Mouse (Mus musculus): ENCODE measurements around the gene Rhox3h. TPM values are rescaled to one million over a fixed set of nuclear protein-coding genes. Genes with fewer than 3 reads are reported as not detected.

Rhox3h gene
- total RNA-seq (2023), result not detected

GRCm38 (mm10) chrX:37668664-37669063, at the start of gene Rhox3h:
Gene Rhox3h, minus strand, starts transcription at chrX:37668764.

DNA sequence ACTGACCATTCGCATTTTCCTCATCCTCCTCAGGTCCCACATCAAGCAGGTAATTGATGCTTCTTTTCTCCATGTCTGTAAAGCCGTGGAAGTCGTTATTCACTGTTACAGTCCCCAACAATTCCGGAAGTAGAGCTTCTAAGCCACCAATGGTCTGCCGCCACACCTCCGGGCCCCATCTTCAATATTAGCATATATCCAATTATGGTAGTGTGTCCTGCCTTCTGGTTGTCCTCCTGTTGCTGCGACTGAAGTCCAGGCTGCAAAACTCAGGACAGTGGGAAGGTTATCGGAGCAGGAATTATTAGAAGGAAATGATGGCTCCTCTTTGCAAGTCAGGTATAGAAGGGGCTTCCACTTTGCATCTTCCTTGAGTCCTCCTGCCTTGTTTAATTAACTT, 4.6 kb upstream of the Rhox3h start, which contains the start of gene Rhox2h:
Rhox2h (minus strand) TSS at position 101 of the 400 bp plus-strand sequence.

GRCm38 (mm10) chrX:37651227-37651626, 17.3 kb downstream of the Rhox3h start, which contains the start of gene Rhox4g:
Gene Rhox4g, minus strand, starts transcription at chrX:37651327.

DNA sequence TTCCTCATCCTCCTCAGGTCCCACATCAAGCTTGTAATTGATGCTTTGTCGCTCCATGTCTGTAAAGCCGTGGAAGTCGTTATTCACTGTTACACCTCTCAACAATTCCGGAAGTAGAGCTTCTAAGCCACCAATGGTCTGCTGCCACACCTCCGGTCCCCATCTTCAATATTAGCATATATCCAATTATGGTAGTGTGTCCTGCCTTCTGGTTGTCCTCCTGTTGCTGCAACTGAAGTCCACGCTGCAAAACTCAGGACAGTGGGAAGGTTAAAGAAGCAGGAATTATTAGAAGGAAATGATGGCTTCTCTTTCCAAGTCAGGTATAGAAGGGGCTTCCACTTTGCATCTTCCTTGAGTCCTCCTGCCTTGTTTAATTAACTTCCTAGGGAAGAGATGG, 25.2 kb downstream of the Rhox3h start, which contains the start of gene Rhox2g:
Rhox2g (minus strand) TSS at position 101 of the 400 bp plus-strand sequence.

DNA sequence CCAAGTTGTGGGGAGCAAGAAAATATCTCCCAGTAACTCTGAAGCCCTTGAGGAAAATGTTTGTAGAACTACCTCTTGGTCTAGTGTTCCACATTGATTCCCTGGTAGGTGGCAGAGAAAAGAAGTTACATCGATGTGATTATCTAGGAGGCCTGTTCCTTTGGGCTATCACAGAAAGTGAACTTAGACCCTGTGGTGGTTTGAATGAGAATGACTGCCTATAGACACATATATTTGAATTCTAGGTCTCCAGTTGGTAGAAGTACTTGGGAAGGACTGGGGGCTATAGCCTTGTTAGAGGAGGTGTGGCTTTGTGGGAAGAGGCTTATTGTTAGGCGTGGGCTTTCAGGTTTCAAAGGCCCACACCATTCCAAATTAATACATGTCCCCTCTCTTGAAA, 40.1 kb downstream of the Rhox3h start, which contains the start of gene Rhox3g:
Rhox3g (minus strand) TSS at position 101 of the 400 bp plus-strand sequence.

Other genes starting within 250 kb of the Rhox3h start
- gene Rhox4b, start 236.3 kb downstream of the Rhox3h start, total RNA-seq (2023), result not detected
- not detected for gene Rhox2c, start 215.1 kb downstream of the Rhox3h start, total RNA-seq (2023)
- not detected for gene Rhox3c, start 210.2 kb downstream of the Rhox3h start, total RNA-seq (2023)
- gene Rhox4c, start 188.4 kb downstream of the Rhox3h start, total RNA-seq (2023), result not detected
- not detected for gene Rhox2d, start 175.3 kb downstream of the Rhox3h start, total RNA-seq (2023)
- gene Rhox4d, start 154.4 kb downstream of the Rhox3h start, total RNA-seq (2023), result not detected
- gene Rhox2e, start 138.3 kb downstream of the Rhox3h start, total RNA-seq (2023), result not detected
- gene Rhox3e, start 126.7 kb downstream of the Rhox3h start, total RNA-seq (2023), result not detected
- not detected for gene Rhox4e, start 111.4 kb downstream of the Rhox3h start, total RNA-seq (2023)
- gene Rhox2f, start 97.4 kb downstream of the Rhox3h start, total RNA-seq (2023), result not detected
- not detected for gene Rhox3f, start 87.8 kb downstream of the Rhox3h start, total RNA-seq (2023)
- gene Rhox4f, start 61.1 kb downstream of the Rhox3h start, total RNA-seq (2023), result not detected
- gene Rhox3g, start 40.2 kb downstream of the Rhox3h start, total RNA-seq (2023), result not detected
- not detected for gene Rhox2g, start 25.3 kb downstream of the Rhox3h start, total RNA-seq (2023)
- gene Rhox4g, start 17.4 kb downstream of the Rhox3h start, total RNA-seq (2023), result not detected
- not detected for gene Rhox2h, start 4.5 kb upstream of the Rhox3h start, total RNA-seq (2023)
- gene Rhox5, start 136.1 kb upstream of the Rhox3h start, total RNA-seq (2023), result not detected
- not detected for gene Rhox6, start 158.1 kb upstream of the Rhox3h start, total RNA-seq (2023)
- gene Rhox7a, start 162.9 kb upstream of the Rhox3h start, total RNA-seq (2023), result not detected
- gene Rhox8, start 210.2 kb upstream of the Rhox3h start, total RNA-seq (2023), result not detected
- not detected for gene Rhox7b, start 228.5 kb upstream of the Rhox3h start, total RNA-seq (2023)
- gene Rhox9, start 233.0 kb upstream of the Rhox3h start, total RNA-seq (2023), result not detected

Measured in CD4-positive naive resting alpha-beta T cell, adult 76 days (primary cell).